Mouse (Mus musculus) ovary, postnatal 10 days (tissue): ENCODE results near the gene Tmem214.
A peak's percentile ranks its signal among the peaks of the same experiment; 100 is the strongest.
"Not testable (repeated sequence)": the region's sequence is repeated elsewhere in the genome, so short reads cannot be mapped to it uniquely, and the experiment has no call there.

Experiments
- DNase-seq: peaks from one replicate; pipeline ENCODE4 v3.0.0; 2022; ENCODE audit warnings: low spot score

The Tmem214 gene

GRCm38 (mm10) chr5:30878616-30879015 is 10.8 kb downstream of the Tmem214 start:
- no peak for DNase-seq

- DNase-seq: no peak
Measured at GRCm38 (mm10) chr5:30879347-30879943, 11.6 kb downstream of the Tmem214 start.

GRCm38 (mm10) chr5:30881839-30882238 is 14.0 kb downstream of the Tmem214 start:
- not testable (repeated sequence) for DNase-seq

- DNase-seq: no peak
Measured at GRCm38 (mm10) chr5:30886209-30886608, 18.4 kb downstream of the Tmem214 start.

- DNase-seq: no peak
Measured at GRCm38 (mm10) chr5:30886731-30887130, 18.9 kb downstream of the Tmem214 start.

GRCm38 (mm10) chr5:30887331-30887761 is 19.5 kb downstream of the Tmem214 start:
- DNase-seq: peak; percentile 30

- peak; percentile 83 for DNase-seq
Measured at GRCm38 (mm10) chr5:30887858-30888336, 20.1 kb downstream of the Tmem214 start.

GRCm38 (mm10) chr5:30888337-30889087 is 20.7 kb downstream of the Tmem214 start, which contains the start of gene Agbl5:
TSS of gene Agbl5 (plus strand) at chr5:30888694.
- peak; percentile 92 for DNase-seq

- DNase-seq: peak; percentile 35
Measured at GRCm38 (mm10) chr5:30889088-30889754, 21.4 kb downstream of the Tmem214 start.

GRCm38 (mm10) chr5:30890375-30890774 is 22.6 kb downstream of the Tmem214 start:
- DNase-seq: no peak

- no peak for DNase-seq
Measured at GRCm38 (mm10) chr5:30901860-30902259, 34.0 kb downstream of the Tmem214 start.

- DNase-seq: peak; percentile 92
Measured at GRCm38 (mm10) chr5:30907413-30908059, 39.7 kb downstream of the Tmem214 start, which contains the start of gene Ost4. TSS of gene Ost4 (minus strand) at chr5:30907788.

- no peak for DNase-seq
Measured at GRCm38 (mm10) chr5:30908426-30909299, 40.9 kb downstream of the Tmem214 start.

GRCm38 (mm10) chr5:30909300-30909659 is 41.5 kb downstream of the Tmem214 start:
- no peak for DNase-seq

- no peak for DNase-seq
Measured at GRCm38 (mm10) chr5:30909863-30910262, 42.1 kb downstream of the Tmem214 start.

GRCm38 (mm10) chr5:30910481-30910880 is 42.7 kb downstream of the Tmem214 start:
- no peak for DNase-seq

GRCm38 (mm10) chr5:30912156-30912555 is 44.3 kb downstream of the Tmem214 start:
- no peak for DNase-seq

GRCm38 (mm10) chr5:30913060-30913841 is 45.4 kb downstream of the Tmem214 start, which contains the start of gene Emilin1:
TSS of gene Emilin1 (plus strand) at chr5:30913402.
- DNase-seq: no peak

GRCm38 (mm10) chr5:30914101-30914635 is 46.4 kb downstream of the Tmem214 start:
- no peak for DNase-seq

GRCm38 (mm10) chr5:30914849-30915248 is 47.0 kb downstream of the Tmem214 start:
- DNase-seq: no peak
